Mouse (Mus musculus) forebrain, embryonic 14.5 days (tissue): ENCODE measurements at regions not wholly inside any gene's neighbourhood (a gene's known extent, or its start where the extent isn't known, plus 50 kb on each side); places are given as distances from the start of the nearest gene placed in this dataset.
A peak's percentile ranks its signal among the peaks of the same experiment; 100 is the strongest.

ENCODE experiments used
- ATAC-seq: fragments of 200-750 bp; cut with Nextera tagmentation; 2 replicates; pipeline ENCODE4 v1.8.0; 2017; ENCODE audit warnings: mild to moderate bottlenecking, moderate library complexity
- DNase-seq: peaks from one replicate; pipeline ENCODE4 v3.0.0-alpha.2; 2015; ENCODE audit warnings: low spot score
- H3K27ac ChIP-seq: fragments of 300-500 bp; sonication (generic); 2 replicates; pipeline ENCODE4 v1.5.1; 2014; ENCODE audit warnings: low read depth, mild to moderate bottlenecking, control low read depth, low read length, moderate library complexity
- H3K27me3 ChIP-seq: fragments of 300-500 bp; sonication (generic); replicated peaks from 2 replicates; pipeline ENCODE4 v1.6.1; 2014; ENCODE audit warnings: low read length, control low read depth, mixed read lengths; ENCODE audit not compliant: control insufficient read depth, insufficient read depth
- H3K36me3 ChIP-seq: fragments of 300-500 bp; sonication (generic); 2 replicates; pipeline ENCODE4 v1.6.1; 2014; ENCODE audit warnings: low read length, control low read depth; ENCODE audit not compliant: control insufficient read depth, insufficient read depth
- H3K4me1 ChIP-seq: fragments of 300-500 bp; sonication (generic); 2 replicates; pipeline ENCODE4 v1.6.1; 2014; ENCODE audit warnings: antibody characterized with exemption, low read length, control low read depth; ENCODE audit not compliant: control insufficient read depth, insufficient read depth
- H3K4me2 ChIP-seq: fragments of 300-500 bp; sonication (generic); 2 replicates; pipeline ENCODE4 v1.6.1; 2014; ENCODE audit warnings: mild to moderate bottlenecking, control low read depth, low read length
- H3K4me3 ChIP-seq: fragments of 300-500 bp; sonication (generic); 2 replicates; pipeline ENCODE4 v1.5.1; 2014; ENCODE audit warnings: low read depth, low read length, control low read depth
- H3K9ac ChIP-seq: fragments of 300-500 bp; sonication (generic); 2 replicates; pipeline ENCODE4 v1.6.1; 2014; ENCODE audit warnings: mild to moderate bottlenecking, low read length, control low read depth, moderate library complexity
- H3K9me3 ChIP-seq: fragments of 300-500 bp; sonication (generic); replicated peaks from 2 replicates; pipeline ENCODE4 v1.6.1; 2016; ENCODE audit warnings: low read length, control low read depth, mixed read lengths; ENCODE audit not compliant: control insufficient read depth
- WGBS: fragments of 180-500 bp; shearing (Covaris S2); extraction: QIAGEN DNeasy Blood & Tissue Kit; methylation state at CpG from one replicate; pipeline ENCODE4 v1.1.7; 2014; 5-methylcytosine and 5-hydroxymethylcytosine counted together

- H3K4me3 ChIP-seq = no peak overlapping the region
- H3K9ac ChIP-seq = no peak overlapping the region
- H3K9me3 ChIP-seq = no peaks in the 10 kb centered on the region
- 81% methylated on average over 6 of the region's 6 CpGs for WGBS
- no peak overlapping the region for H3K27ac ChIP-seq
- H3K4me2 ChIP-seq = no peak overlapping the region
- DNase-seq (no peak), ATAC-seq (no peak)
- no peaks in the 10 kb centered on the region for H3K36me3 ChIP-seq
- peaks cover 5% of the 10 kb centered on the region for H3K4me1 ChIP-seq
- H3K27me3 ChIP-seq = no peaks in the 10 kb centered on the region
Observed at GRCm38 (mm10) chr7:135767493-135767892, 51.3 kb upstream of the Mki67 start.

GRCm38 (mm10) chr7:135768064-135768463 lies 51.9 kb upstream of the Mki67 start:
- Histone ChIP-seq H3K4me3 (no peak overlapping the region), H3K4me2 (no peak overlapping the region), H3K27me3 (no peaks in the 10 kb centered on the region), H3K9me3 (no peaks in the 10 kb centered on the region), H3K36me3 (no peaks in the 10 kb centered on the region), H3K4me1 (peaks cover 5% of the 10 kb centered on the region), H3K27ac (no peak overlapping the region), H3K9ac (no peak overlapping the region)
- 65% methylated on average over 11 of the region's 11 CpGs for WGBS
- ATAC-seq (no peak), DNase-seq (no peak)

- peak; percentile 84 for ATAC-seq
- 7% methylated on average over 3 of the region's 3 CpGs for WGBS
- Histone ChIP-seq H3K4me2 (no peak overlapping the region), H3K27me3 (no peaks in the 10 kb centered on the region), H3K27ac (no peak overlapping the region), H3K9ac (no peak overlapping the region), H3K4me1 (peaks cover 5% of the 10 kb centered on the region), H3K9me3 (no peaks in the 10 kb centered on the region), H3K4me3 (no peak overlapping the region), H3K36me3 (no peaks in the 10 kb centered on the region)
- peak; percentile 92 for DNase-seq
Observed at GRCm38 (mm10) chr7:135768592-135768991, 52.4 kb upstream of the Mki67 start.

GRCm38 (mm10) chr7:135769082-135769673 lies 53.0 kb upstream of the Mki67 start:
- no peaks in the 10 kb centered on the region for H3K27me3 ChIP-seq
- ATAC-seq = peak; percentile 40
- H3K4me1 ChIP-seq = peaks cover 5% of the 10 kb centered on the region
- H3K36me3 ChIP-seq = no peaks in the 10 kb centered on the region
- no peak overlapping the region for H3K4me2 ChIP-seq
- DNase-seq = peak; percentile 65
- no peaks in the 10 kb centered on the region for H3K9me3 ChIP-seq
- no peak overlapping the region for H3K27ac ChIP-seq
- WGBS = 34% methylated on average over 21 of the region's 21 CpGs
- H3K9ac ChIP-seq = no peak overlapping the region
- H3K4me3 ChIP-seq = no peak overlapping the region

- Histone ChIP-seq H3K27ac (no peak overlapping the region), H3K9ac (no peak overlapping the region), H3K9me3 (no peaks in the 10 kb centered on the region), H3K27me3 (no peaks in the 10 kb centered on the region), H3K36me3 (no peaks in the 10 kb centered on the region), H3K4me3 (no peak overlapping the region), H3K4me2 (no peak overlapping the region), H3K4me1 (peaks cover 5% of the 10 kb centered on the region)
- DNase-seq (no peak), ATAC-seq (peak; percentile 37; the same call in 1 of the 2 replicates)
- WGBS = 73% methylated on average over 6 of the region's 6 CpGs
Observed at GRCm38 (mm10) chr7:135770051-135770450, 53.9 kb upstream of the Mki67 start.

GRCm38 (mm10) chr7:135775832-135776433 lies 59.8 kb upstream of the Mki67 start:
- Histone ChIP-seq H3K4me3 (no peak overlapping the region), H3K36me3 (no peaks in the 10 kb centered on the region), H3K27me3 (no peaks in the 10 kb centered on the region), H3K4me1 (no peaks in the 10 kb centered on the region), H3K4me2 (no peak overlapping the region), H3K27ac (no peak overlapping the region), H3K9ac (no peak overlapping the region), H3K9me3 (no peaks in the 10 kb centered on the region)
- WGBS = 86% methylated on average over 7 of the region's 7 CpGs
- DNase-seq (no peak), ATAC-seq (no peak)

GRCm38 (mm10) chr7:135790167-135790566 lies 74.0 kb upstream of the Mki67 start:
- no peak overlapping the region for H3K4me2 ChIP-seq
- no peak for DNase-seq
- no peak overlapping the region for H3K9ac ChIP-seq
- WGBS = 79% methylated on average over 1 of the region's 1 CpGs
- ATAC-seq = no peak
- H3K9me3 ChIP-seq = no peaks in the 10 kb centered on the region
- H3K27me3 ChIP-seq = no peaks in the 10 kb centered on the region
- no peak overlapping the region for H3K27ac ChIP-seq
- H3K4me1 ChIP-seq = peaks cover 12% of the 10 kb centered on the region
- no peaks in the 10 kb centered on the region for H3K36me3 ChIP-seq
- H3K4me3 ChIP-seq = no peak overlapping the region

GRCm38 (mm10) chr7:135790978-135791377 lies 74.8 kb upstream of the Mki67 start:
- Histone ChIP-seq H3K27me3 (no peaks in the 10 kb centered on the region), H3K9me3 (no peaks in the 10 kb centered on the region), H3K27ac (no peak overlapping the region), H3K4me2 (no peak overlapping the region), H3K36me3 (no peaks in the 10 kb centered on the region), H3K4me3 (no peak overlapping the region), H3K4me1 (peaks cover 14% of the 10 kb centered on the region), H3K9ac (no peak overlapping the region)
- DNase-seq (peak; percentile 78), ATAC-seq (0 out of 2 replicates have a peak, but pooled peaks have one; percentile 46)
- WGBS = 1% methylated on average over 3 of the region's 3 CpGs

GRCm38 (mm10) chr7:135791953-135792690 lies 76.0 kb upstream of the Mki67 start:
- WGBS = 74% methylated on average over 6 of the region's 6 CpGs
- H3K9ac ChIP-seq = no peak overlapping the region
- no peak overlapping the region for H3K4me2 ChIP-seq
- no peak for ATAC-seq
- H3K9me3 ChIP-seq = no peaks in the 10 kb centered on the region
- H3K4me1 ChIP-seq = peaks cover 14% of the 10 kb centered on the region
- DNase-seq = no peak
- no peaks in the 10 kb centered on the region for H3K36me3 ChIP-seq
- H3K27me3 ChIP-seq = no peaks in the 10 kb centered on the region
- H3K27ac ChIP-seq = no peak overlapping the region
- H3K4me3 ChIP-seq = no peak overlapping the region
